Mouse (Mus musculus): Measurements from ENCODE around the gene Prl3d1. TPM values are rescaled to one million over a fixed set of nuclear protein-coding genes. Genes with fewer than 3 reads are reported as not detected.
"Not testable (repeated sequence)": the region's sequence is repeated elsewhere in the genome, so short reads cannot be mapped to it uniquely, and the experiment has no call there.

The Prl3d1 gene
- not detected for polyA plus RNA-seq (2012; fragmentation: generic; extraction: Trizol)

GRCm38 (mm10) chr13:27093890-27094289 is at the start of gene Prl3d1:
Gene Prl3d1, plus strand, starts transcription at chr13:27094190.
- H3K27me3 ChIP-seq (ENCODE audit: control insufficient read depth, insufficient read depth, insufficient read length); H3K4me2 ChIP-seq (ENCODE audit: low read depth); H3ac ChIP-seq (ENCODE audit: control insufficient read depth, insufficient read length); H3K79me2 ChIP-seq (ENCODE audit: control insufficient read depth, insufficient read depth); H3K36me3 ChIP-seq (ENCODE audit: control insufficient read depth, insufficient read depth); H3K4me3 ChIP-seq: not testable (repeated sequence)

GRCm38 (mm10) chr13:27057270-27057669 is 36.7 kb upstream of the Prl3d1 start, which contains the start of gene Prl:
Gene Prl, plus strand, starts transcription at chr13:27057570.
- H3K4me3 ChIP-seq = no peak within 1 kb of the TSS
- H3ac ChIP-seq (ENCODE audit: control insufficient read depth, insufficient read length) = no peak within 1 kb of the TSS
- H3K27me3 ChIP-seq (ENCODE audit: control insufficient read depth, insufficient read depth, insufficient read length) = no peaks in the 10 kb centered on the region
- H3K36me3 ChIP-seq (ENCODE audit: control insufficient read depth, insufficient read depth) = no peaks in the 10 kb centered on the region
- no peak within 1 kb of the TSS for H3K4me2 ChIP-seq (ENCODE audit: low read depth)
- TF ChIP-seq MYOD1 (IDR thresholded peaks at IDR 0.05; ENCODE audit: control insufficient read depth in 1 of 3, insufficient read length in 2 of 3, low read depth in 2 of 3) (no peak), SRF (IDR thresholded peaks at IDR 0.05; ENCODE audit: control insufficient read depth, insufficient read length, low read depth) (no peak), MAX (IDR thresholded peaks at IDR 0.05; ENCODE audit: low read depth) (no peak), TCF12 (IDR thresholded peaks at IDR 0.05; ENCODE audit: insufficient read depth, poor library complexity, severe bottlenecking) (no peak), CEBPB (IDR thresholded peaks at IDR 0.05; ENCODE audit: insufficient read depth, poor library complexity, severe bottlenecking) (no peak), TCF3 (IDR thresholded peaks at IDR 0.05; ENCODE audit: insufficient read length, low read depth) (no peak), MYOG (IDR thresholded peaks at IDR 0.05; ENCODE audit: control insufficient read depth in 1 of 3, insufficient read depth in 1 of 3, insufficient read length in 2 of 3, low read depth in 2 of 3) (no peak), E2F4 (IDR thresholded peaks at IDR 0.05; ENCODE audit: insufficient read depth) (no peak), USF1 (IDR thresholded peaks at IDR 0.05; ENCODE audit: low read depth) (no peak), POLR2AphosphoS2 (IDR thresholded peaks at IDR 0.05; ENCODE audit: insufficient read length, low read depth) (no peak), POLR2A (IDR thresholded peaks at IDR 0.05; ENCODE audit: insufficient read length, low read depth) (no peak)
- no peaks in the 10 kb centered on the region for H3K79me2 ChIP-seq (ENCODE audit: control insufficient read depth, insufficient read depth)

- Histone ChIP-seq H3K4me2 (ENCODE audit: low read depth) (no peak overlapping the region), H3K27me3 (ENCODE audit: control insufficient read depth, insufficient read depth, insufficient read length) (no peaks in the 10 kb centered on the region), H3K4me3 (no peak overlapping the region), H3K79me2 (ENCODE audit: control insufficient read depth, insufficient read depth) (no peaks in the 10 kb centered on the region), H3ac (ENCODE audit: control insufficient read depth, insufficient read length) (no peak overlapping the region), H3K36me3 (ENCODE audit: control insufficient read depth, insufficient read depth) (no peaks in the 10 kb centered on the region)
- TF ChIP-seq POLR2A (IDR thresholded peaks at IDR 0.05; ENCODE audit: insufficient read length, low read depth) = no peak
- no peak for TF ChIP-seq REST (IDR thresholded peaks at IDR 0.05; ENCODE audit: insufficient read depth, insufficient read length)
- TF ChIP-seq MAX (IDR thresholded peaks at IDR 0.05; ENCODE audit: low read depth) = no peak
- no peak for TF ChIP-seq CEBPB (IDR thresholded peaks at IDR 0.05; ENCODE audit: insufficient read depth, poor library complexity, severe bottlenecking)
- TF ChIP-seq MYOG (IDR thresholded peaks at IDR 0.05; ENCODE audit: control insufficient read depth in 1 of 3, insufficient read depth in 1 of 3, insufficient read length in 2 of 3, low read depth in 2 of 3) = no peak
- TF ChIP-seq TCF12 (IDR thresholded peaks at IDR 0.05; ENCODE audit: insufficient read depth, poor library complexity, severe bottlenecking) = no peak
- no peak for TF ChIP-seq SRF (IDR thresholded peaks at IDR 0.05; ENCODE audit: control insufficient read depth, insufficient read length, low read depth)
- TF ChIP-seq TCF3 (IDR thresholded peaks at IDR 0.05; ENCODE audit: insufficient read length, low read depth) = no peak
- TF ChIP-seq POLR2AphosphoS2 (IDR thresholded peaks at IDR 0.05; ENCODE audit: insufficient read length, low read depth) = no peak
- no peak for TF ChIP-seq E2F4 (IDR thresholded peaks at IDR 0.05; ENCODE audit: insufficient read depth)
- no peak for TF ChIP-seq MYOD1 (IDR thresholded peaks at IDR 0.05; ENCODE audit: control insufficient read depth in 1 of 3, insufficient read length in 2 of 3, low read depth in 2 of 3)
- TF ChIP-seq USF1 (IDR thresholded peaks at IDR 0.05; ENCODE audit: low read depth) = no peak
Observed at GRCm38 (mm10) chr13:27059177-27059576, 34.8 kb upstream of the Prl3d1 start.

- not testable (repeated sequence) for H3K36me3 ChIP-seq (ENCODE audit: control insufficient read depth, insufficient read depth); H3K4me2 ChIP-seq (ENCODE audit: low read depth); H3K4me3 ChIP-seq; H3K27me3 ChIP-seq (ENCODE audit: control insufficient read depth, insufficient read depth, insufficient read length); H3ac ChIP-seq (ENCODE audit: control insufficient read depth, insufficient read length); H3K79me2 ChIP-seq (ENCODE audit: control insufficient read depth, insufficient read depth)
Observed at GRCm38 (mm10) chr13:27121398-27121797, 27.4 kb downstream of the Prl3d1 start, which contains the start of gene Prl3d2. Gene Prl3d2, plus strand, starts transcription at chr13:27121698.

GRCm38 (mm10) chr13:27148264-27148663 is 54.3 kb downstream of the Prl3d1 start:
- H3K79me2 ChIP-seq (ENCODE audit: control insufficient read depth, insufficient read depth) = no peaks in the 10 kb centered on the region
- no peaks in the 10 kb centered on the region for H3K27me3 ChIP-seq (ENCODE audit: control insufficient read depth, insufficient read depth, insufficient read length)
- no peak overlapping the region for H3K4me2 ChIP-seq (ENCODE audit: low read depth)
- no peaks in the 10 kb centered on the region for H3K36me3 ChIP-seq (ENCODE audit: control insufficient read depth, insufficient read depth)
- H3ac ChIP-seq (ENCODE audit: control insufficient read depth, insufficient read length) = no peak overlapping the region
- no peak for TF ChIP-seq CEBPB (IDR thresholded peaks at IDR 0.05; ENCODE audit: insufficient read depth, poor library complexity, severe bottlenecking)
- TF ChIP-seq SRF (IDR thresholded peaks at IDR 0.05; ENCODE audit: control insufficient read depth, insufficient read length, low read depth) = no peak
- no peak for TF ChIP-seq POLR2AphosphoS2 (IDR thresholded peaks at IDR 0.05; ENCODE audit: insufficient read length, low read depth)
- no peak for TF ChIP-seq TCF12 (IDR thresholded peaks at IDR 0.05; ENCODE audit: insufficient read depth, poor library complexity, severe bottlenecking)
- no peak for TF ChIP-seq MYOD1 (IDR thresholded peaks at IDR 0.05; ENCODE audit: control insufficient read depth in 1 of 3, insufficient read length in 2 of 3, low read depth in 2 of 3)
- no peak for TF ChIP-seq MYOG (IDR thresholded peaks at IDR 0.05; ENCODE audit: control insufficient read depth in 1 of 3, insufficient read depth in 1 of 3, insufficient read length in 2 of 3, low read depth in 2 of 3)
- TF ChIP-seq REST (IDR thresholded peaks at IDR 0.05; ENCODE audit: insufficient read depth, insufficient read length) = no peak
- TF ChIP-seq MAX (IDR thresholded peaks at IDR 0.05; ENCODE audit: low read depth) = no peak
- no peak for TF ChIP-seq USF1 (IDR thresholded peaks at IDR 0.05; ENCODE audit: low read depth)
- TF ChIP-seq E2F4 (IDR thresholded peaks at IDR 0.05; ENCODE audit: insufficient read depth) = no peak
- TF ChIP-seq POLR2A (IDR thresholded peaks at IDR 0.05; ENCODE audit: insufficient read length, low read depth) = no peak
- no peak overlapping the region for H3K4me3 ChIP-seq

Other genes starting within 250 kb of the Prl3d1 start
- not detected for gene Prl, start 36.6 kb upstream of the Prl3d1 start, polyA plus RNA-seq (2012; fragmentation: generic; extraction: Trizol)
- not detected for gene Prl3d2, start 27.5 kb downstream of the Prl3d1 start, polyA plus RNA-seq (2012; fragmentation: generic; extraction: Trizol)
- gene Prl3d3, start 62.6 kb downstream of the Prl3d1 start, polyA plus RNA-seq (2012; fragmentation: generic; extraction: Trizol) = not detected
- not detected for gene Prl3c1, start 102.5 kb downstream of the Prl3d1 start, polyA plus RNA-seq (2012; fragmentation: generic; extraction: Trizol)
- gene Prl3b1, start 147.7 kb downstream of the Prl3d1 start, polyA plus RNA-seq (2012; fragmentation: generic; extraction: Trizol) = not detected
- not detected for gene Prl3a1, start 165.2 kb downstream of the Prl3d1 start, polyA plus RNA-seq (2012; fragmentation: generic; extraction: Trizol)
- gene Prl6a1, start 218.4 kb downstream of the Prl3d1 start, polyA plus RNA-seq (2012; fragmentation: generic; extraction: Trizol) = not detected